Mouse (Mus musculus): Measurements from ENCODE around the gene Hist1h2ap.
A peak's percentile ranks its signal among the peaks of the same experiment; 100 is the strongest.
"Not testable (repeated sequence)": the region's sequence is repeated elsewhere in the genome, so short reads cannot be mapped to it uniquely, and the experiment has no call there.

The Hist1h2ap gene

DNA sequence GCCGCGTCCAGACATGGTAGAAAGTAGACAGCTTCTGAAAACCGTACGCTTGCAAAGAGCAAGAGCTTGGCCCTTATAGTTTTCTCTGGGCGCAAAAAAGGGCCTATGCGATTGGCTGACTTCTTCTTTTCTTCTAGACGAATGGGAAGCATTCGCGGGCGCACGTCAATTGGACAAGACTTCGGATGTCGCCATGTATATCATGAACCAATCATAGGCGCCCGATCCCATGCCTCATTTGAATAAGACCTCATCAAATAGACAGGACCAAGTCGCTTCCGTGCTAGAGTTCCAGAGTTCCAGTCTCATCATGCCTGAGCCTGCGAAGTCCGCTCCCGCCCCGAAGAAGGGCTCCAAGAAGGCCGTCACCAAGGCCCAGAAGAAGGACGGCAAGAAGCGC lies at the start of gene Hist1h2ap, which contains the start of gene Hist1h2br:
Gene Hist1h2ap, minus strand, starts transcription at position 47 of the 400 bp plus-strand sequence.
Gene Hist1h2br, plus strand, starts transcription at position 283 of the 400 bp plus-strand sequence.
- DNase-seq (ENCODE audit: low read depth, low spot score), result not testable (repeated sequence)

DNA sequence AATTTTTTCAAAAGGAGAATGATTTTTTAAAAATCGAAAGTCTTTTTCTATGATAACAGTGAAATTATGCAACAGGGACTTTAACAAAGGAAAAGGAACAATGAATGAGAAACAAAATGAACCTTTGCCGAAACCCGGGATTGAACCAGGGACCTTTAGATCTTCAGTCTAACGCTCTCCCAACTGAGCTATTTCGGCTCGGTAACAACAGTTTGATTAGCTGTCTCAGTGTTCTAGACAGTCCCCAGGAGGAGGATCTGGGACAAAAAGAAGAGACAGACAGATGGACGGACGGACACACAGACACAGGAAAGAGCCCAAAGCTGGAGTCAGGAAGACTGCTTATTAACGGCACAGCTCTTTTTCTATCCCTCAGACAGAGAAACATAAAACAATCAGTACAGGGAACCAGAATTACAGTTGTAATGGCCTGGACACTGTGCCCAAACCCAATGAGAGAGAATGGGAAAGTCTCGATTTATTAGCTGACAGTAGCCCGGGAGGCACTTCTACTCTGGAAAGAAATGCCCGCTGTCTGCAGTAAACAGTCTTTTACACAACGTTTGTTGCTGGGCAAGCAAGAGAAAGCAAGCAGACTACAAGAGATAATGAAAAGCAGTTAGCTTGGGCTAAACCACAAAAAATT lies 49.6 kb upstream of the Hist1h2ap start:
- no peak for DNase-seq (ENCODE audit: low read depth, low spot score)

DNA sequence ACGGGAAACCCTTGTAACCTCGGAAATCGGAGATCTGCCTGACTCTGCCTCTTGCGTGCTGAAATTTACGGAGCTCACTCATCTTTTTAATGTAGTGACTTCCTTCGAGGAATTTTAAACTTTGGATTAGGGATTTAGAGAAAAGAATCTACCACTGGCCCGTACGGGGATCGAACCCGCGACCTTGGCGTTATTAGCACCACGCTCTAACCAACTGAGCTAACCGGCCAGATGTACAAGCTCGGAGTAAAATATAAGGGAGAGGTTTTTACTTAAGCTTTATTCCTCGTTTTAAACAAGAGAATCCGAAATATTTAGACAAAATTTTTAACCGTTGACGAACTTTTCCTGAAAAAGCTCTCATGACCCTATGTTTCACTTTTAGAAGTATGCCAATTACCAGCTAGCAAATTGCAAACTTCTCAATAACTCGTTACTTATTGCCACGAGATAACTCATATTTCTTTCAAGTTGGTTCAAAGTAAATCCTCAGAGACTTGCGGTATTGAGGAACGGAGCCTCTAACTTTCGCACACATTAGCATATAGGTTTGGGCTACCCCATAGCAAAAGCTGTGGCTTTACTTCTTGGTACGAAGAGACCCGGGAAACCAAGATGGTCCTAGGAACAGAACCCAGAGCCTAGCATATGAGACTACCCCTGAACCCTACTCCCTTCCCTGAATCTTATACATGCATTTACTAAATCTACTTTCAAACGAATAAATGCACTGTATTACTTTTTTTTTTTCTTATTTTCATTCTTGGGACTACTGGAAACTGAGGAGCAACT lies 48.8 kb upstream of the Hist1h2ap start:
- DNase-seq (ENCODE audit: low read depth, low spot score), result no peak

DNA sequence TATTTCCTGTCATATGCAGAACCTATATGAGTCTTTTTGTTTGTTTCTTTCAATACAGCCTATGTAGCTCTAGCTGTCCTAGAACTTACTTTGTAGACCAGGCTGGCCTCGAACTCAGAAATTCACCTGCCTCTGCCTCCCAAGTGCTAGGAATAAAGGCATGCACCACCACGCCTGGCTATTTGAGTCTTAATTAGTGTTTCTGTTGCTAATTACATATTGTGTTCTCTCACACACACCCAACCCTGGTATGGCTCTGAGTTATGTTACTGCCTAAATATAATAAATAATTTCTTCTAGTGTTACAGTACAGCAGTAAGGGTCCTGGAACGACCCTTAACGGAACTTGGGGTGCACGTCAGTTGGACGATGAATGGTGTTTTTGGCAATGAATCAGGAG lies 47.4 kb upstream of the Hist1h2ap start:
- no peak for DNase-seq (ENCODE audit: low read depth, low spot score)

DNA sequence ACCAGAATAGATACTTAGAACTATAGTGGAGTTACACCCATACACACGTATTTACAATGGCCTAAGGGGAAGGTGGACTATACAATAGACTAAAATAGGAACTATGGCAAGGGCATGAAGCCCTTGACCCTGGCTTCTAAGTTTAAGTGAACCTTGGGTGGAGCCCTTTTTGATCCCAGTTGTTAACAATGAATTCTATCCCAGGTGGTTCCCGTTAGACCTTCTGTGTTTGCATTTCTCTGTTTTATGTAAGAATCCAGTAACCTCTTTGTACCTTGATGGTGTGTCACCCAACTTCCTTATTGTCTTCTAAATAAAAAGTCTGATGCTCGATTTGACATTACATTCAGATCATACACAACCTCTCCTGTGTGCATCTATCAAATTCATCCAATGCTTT lies 32.2 kb upstream of the Hist1h2ap start:
- DNase-seq (ENCODE audit: low read depth, low spot score), result not testable (repeated sequence)

DNA sequence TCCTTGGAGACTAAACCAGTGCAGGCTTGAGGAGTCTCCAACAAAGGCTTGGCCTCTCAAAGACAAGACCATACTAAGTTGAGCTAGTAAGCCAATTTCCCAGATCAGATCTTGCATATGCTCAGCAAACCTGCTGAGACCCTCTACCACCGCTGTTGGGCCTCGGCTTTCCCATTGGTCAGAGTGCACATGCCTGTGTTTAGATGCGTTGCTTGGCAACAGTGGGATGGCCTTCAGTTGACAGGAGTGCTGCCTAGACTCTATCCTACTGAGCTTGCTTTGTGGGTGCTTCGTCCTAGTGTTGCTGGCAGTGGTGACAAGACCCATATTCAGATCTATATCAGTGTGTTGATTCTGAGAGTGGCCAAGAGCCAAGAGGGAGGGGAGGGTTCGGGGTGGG lies 28.3 kb upstream of the Hist1h2ap start:
- DNase-seq (ENCODE audit: low read depth, low spot score), result no peak

DNA sequence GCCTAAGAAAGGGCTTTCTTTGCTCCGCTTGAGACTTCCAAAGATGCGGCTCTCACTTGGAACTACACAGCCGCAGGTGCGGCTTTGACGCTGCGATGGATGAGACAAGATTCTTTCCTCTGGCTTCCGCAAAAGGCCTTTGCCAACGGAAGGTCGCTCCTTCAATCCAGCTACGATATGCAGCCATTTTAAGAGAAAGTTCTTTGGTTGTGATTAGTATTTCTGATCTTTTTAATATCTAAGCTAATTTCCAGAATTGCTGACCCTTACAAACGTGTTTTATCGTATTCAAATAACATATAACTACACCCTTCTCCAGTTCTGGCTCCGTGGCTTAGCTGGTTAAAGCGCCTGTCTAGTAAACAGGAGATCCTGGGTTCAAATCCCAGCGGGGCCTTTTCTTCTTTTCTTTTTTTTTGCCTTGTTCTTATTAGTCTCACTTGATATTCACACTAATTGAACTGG lies 22.4 kb upstream of the Hist1h2ap start:
- peak; percentile 43 for DNase-seq (ENCODE audit: low read depth, low spot score)

DNA sequence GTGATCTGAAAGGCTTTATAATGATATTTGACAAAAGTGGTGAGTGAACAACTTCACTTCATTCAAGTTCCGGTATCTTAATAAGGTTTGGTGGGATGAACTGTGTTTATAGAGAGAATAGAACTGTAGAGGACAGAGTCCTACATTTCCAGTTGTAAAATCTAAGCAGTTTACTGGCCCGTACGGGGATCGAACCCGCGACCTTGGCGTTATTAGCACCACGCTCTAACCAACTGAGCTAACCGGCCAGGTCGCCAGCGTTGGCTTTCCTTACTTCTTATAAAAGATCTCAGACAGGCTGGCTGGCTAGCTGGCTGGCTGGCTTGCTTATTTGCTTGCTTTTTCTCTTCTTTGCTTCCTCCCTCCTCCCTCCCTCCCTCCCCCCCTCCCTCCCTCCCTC lies 21.8 kb upstream of the Hist1h2ap start:
- peak; percentile 34 for DNase-seq (ENCODE audit: low read depth, low spot score)

DNA sequence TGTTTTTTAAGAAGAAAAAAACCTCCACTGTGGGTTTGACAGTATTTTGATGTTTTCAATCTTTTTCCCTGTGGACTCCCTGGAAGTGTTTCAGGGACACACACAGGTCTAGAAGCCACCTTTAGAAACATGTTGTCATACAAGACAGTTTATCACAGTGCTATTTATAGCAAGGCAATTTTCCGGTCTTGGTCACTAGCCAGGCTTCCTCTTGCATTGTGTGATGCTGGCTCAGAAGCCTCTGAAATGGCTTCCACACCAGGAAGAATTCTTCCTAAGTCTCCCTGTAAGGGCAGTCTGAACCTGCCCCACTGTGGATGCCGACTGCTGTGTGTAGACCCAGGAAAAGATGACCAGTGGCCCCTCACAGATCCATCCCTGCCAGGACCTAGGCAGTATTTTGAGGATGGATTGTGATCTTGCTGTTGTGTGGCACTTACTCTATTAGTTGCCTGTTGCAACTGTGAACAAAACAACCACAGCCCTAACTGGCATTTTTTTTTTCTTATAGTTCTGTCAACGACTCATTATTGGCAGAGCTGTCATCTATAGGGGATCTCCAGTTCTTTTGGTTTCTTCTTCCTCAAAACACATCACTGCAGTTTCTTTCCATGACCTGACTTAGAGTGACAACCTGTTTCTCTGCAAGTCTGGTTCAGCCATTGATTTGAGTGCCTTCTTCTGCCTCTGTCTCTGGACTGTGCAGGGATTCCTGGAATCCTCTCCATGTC lies 19.1 kb upstream of the Hist1h2ap start:
- no peak for DNase-seq (ENCODE audit: low read depth, low spot score)

DNA sequence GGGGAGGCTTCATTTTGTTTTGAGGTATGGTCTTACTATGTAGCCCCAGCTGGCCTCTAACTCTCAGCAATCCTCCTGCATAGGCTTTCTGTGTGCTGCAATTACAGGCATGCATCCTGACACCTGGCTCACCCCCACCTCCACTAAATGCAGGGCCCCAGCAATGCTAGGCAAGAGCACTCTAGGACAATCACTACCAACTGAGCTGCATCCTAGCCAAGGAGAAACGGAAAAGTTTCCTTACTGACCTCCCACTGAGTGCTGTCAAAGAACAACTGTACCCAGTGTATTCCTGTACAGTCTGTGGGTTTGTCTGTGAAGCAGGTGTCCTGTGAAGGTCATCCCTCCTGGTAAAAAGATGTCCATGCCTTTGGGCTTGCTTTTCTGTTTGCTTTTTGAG lies 17.4 kb upstream of the Hist1h2ap start:
- DNase-seq (ENCODE audit: low read depth, low spot score), result not testable (repeated sequence)

DNA sequence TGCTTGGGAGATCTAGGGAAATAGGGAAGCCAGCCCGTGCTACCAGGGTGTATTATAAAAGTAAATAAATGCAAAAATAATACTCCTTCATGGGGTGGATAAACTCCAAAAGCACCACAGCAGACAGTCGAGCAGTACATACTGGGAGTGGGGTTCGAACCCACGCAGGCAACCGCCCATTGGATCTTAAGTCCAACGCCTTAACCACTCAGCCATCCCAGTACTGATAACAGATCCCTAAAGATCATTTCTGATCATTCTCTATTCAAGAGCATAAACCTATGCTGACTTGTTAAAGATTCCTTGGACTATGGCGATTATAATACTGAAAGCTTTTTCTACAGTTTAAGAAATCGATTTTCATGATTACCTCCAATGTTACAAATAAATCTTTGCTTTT lies 14.6 kb upstream of the Hist1h2ap start:
- no peak for DNase-seq (ENCODE audit: low read depth, low spot score)

DNA sequence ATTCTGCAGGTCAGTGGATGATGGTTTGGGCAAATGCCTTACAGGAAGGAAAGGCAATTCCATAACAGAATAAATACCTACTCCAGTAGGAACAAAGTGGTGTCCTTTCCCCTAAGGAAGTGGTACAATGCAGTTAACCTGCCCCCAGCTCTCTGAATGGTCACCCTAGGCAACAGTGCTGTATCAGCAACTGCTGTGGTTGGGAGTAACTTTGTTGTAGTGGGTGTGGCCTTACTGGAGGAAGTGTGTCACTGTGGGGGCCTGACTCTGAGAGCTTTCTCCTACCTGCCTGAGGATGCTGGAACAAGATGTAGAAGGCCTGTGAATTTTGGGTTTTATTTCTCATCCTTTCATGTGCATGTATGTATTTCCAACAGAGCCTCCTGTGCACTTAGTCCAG lies 13.0 kb upstream of the Hist1h2ap start:
- not testable (repeated sequence) for DNase-seq (ENCODE audit: low read depth, low spot score)

DNA sequence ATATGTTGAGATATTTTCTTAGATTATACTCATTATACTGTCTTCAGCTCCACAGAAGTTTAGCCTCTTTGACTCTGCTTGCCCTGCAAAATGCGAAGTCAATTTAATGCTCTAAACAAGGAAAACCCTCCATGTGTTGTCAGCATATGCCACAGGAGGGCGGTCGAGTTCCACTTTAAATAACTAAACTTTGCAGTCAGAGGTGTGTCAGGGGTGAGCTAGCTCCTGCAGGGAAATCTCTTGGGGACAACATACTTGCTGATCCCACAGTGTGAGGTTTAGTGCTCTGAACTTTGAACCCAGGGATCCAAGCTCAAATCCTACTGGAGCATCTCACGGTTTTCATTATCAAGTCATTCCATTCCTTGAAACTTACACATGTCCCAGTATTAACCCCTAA lies 7.2 kb upstream of the Hist1h2ap start:
- not testable (repeated sequence) for DNase-seq (ENCODE audit: low read depth, low spot score)

DNA sequence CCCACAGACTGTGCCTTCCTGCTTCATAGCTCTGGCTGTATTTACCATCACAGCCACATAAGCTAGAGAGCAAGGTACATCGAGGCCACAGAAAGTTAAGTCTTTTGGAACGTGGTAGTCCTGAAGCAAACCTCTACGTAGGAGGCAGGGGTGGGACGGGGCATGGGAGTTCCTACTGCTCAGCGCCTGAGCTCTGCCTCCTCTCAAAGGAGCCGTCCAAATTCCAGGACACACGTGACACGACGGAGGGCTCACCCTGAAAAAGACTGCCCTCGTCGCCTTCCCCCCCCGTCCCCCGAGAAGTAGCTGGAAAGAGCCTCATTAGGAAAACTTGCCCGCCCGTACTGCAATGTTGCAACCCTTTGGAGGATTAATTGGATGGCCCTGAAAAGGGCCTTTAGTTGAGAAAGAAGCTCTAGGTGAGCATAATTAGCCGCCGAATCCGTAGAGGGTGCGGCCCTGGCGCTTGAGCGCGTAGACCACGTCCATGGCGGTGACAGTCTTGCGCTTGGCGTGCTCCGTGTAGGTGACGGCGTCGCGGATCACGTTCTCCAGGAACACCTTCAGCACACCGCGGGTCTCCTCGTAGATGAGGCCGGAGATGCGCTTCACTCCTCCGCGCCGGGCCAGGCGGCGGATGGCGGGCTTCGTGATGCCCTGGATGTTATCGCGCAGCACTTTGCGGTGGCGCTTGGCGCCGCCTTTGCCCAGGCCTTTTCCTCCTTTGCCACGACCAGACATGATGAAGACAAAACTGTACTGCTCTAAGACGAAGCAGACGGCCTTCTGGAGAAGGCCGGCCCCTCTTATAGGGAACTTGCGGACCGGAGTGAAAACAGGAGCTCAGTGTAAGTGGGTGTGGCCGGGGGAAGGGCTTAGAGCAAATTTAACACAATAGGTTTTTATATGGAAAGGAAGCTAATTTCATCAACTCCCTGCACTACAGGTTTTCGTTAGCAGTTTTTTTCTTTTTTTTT lies 1.6 kb downstream of the Hist1h2ap start, which contains the start of gene Hist1h4n:
Gene Hist1h4n, minus strand, starts transcription at position 779 of the 977 bp plus-strand sequence.
- not testable (repeated sequence) for DNase-seq (ENCODE audit: low read depth, low spot score)

DNA sequence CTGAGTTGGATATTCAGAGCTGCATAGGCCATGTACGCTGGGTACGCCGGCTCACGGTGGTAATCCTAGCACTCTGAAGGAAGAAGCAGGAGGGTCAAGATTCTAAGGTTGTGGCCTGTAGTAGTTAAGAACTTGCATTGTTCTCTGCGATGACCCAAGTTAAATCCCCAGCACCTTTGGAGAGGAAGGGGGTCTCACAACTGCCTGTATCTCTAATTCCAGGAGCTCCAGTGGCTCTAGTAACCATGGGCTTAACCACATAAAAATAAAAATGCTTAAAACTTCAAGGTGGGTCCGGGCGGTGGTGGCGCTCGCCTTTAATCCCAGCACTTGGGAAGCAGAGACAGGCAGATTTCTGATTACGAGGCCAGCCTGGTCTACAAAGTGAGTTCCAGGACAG lies 3.0 kb downstream of the Hist1h2ap start:
- no peak for DNase-seq (ENCODE audit: low read depth, low spot score)

DNA sequence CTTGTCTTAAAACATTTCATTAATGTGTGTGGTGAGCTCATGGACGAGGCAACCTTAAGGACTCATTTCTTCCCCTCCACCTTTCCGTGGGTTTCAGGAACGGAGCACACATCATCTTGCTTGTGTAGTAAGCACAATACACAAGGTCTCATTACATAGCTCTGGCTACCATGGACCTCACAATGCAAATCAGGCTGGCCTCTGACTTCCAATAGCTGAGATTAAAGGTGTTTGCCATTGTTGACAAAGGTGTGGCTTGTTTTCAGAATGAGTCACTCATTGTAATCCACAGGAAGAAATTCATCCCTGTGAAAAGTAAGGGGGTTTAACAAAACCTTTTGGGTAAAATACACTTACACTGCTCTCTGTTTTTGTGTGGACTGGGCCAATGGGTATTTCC lies 4.8 kb downstream of the Hist1h2ap start:
- DNase-seq (ENCODE audit: low read depth, low spot score), result no peak

DNA sequence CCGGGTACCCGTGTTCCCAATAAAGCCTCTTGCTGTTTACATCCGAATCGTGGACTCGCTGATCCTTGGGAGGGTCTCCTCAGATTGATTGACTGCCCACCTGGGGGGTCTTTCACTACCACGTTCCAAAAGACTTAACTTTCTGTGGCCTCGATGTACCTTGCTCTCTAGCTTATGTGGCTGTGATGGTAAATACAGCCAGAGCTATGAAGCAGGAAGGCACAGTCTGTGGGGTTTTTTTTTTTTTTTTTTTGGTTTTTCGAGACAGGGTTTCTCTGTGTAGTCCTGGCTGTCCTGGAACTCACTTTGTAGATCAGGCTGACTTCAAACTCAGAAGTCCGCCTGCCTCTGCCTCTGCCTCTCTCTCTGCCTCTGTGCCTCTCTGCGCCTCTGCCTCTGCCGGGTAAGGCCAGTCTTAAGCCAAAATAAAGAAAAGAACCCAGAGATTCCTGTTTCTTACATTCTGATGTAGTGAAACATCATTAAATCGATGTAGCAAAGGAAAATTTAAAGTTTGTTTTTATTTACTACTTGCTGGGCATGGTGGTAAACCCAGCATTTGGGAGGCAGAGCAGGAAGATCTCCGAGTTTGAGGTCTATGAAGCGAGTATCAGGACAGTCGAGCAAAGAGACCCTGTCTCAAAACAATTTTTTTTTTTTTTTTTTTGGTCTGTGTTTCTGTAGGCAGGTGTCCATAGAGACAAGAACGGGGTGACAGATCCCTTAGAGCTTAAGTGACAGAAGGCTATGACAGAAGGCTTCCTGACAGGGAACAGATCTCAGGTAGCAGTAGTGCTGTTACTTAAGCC lies 13.0 kb downstream of the Hist1h2ap start:
- not testable (repeated sequence) for DNase-seq (ENCODE audit: low read depth, low spot score)

DNA sequence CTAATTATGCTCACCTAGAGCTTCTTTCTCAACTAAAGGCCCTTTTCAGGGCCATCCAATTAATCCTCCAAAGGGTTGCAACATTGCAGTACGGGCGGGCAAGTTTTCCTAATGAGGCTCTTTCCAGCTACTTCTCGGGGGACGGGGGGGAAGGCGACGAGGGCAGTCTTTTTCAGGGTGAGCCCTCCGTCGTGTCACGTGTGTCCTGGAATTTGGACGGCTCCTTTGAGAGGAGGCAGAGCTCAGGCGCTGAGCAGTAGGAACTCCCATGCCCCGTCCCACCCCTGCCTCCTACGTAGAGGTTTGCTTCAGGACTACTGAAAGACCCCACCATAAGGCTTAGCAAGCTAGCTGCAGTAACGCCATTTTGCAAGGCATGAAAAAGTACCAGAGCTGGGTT lies 21.2 kb downstream of the Hist1h2ap start:
- DNase-seq (ENCODE audit: low read depth, low spot score), result not testable (repeated sequence)

DNA sequence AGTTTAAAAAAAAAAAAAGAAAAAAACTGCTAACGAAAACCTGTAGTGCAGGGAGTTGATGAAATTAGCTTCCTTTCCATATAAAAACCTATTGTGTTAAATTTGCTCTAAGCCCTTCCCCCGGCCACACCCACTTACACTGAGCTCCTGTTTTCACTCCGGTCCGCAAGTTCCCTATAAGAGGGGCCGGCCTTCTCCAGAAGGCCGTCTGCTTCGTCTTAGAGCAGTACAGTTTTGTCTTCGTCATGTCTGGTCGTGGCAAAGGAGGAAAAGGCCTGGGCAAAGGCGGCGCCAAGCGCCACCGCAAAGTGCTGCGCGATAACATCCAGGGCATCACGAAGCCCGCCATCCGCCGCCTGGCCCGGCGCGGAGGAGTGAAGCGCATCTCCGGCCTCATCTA lies 21.8 kb downstream of the Hist1h2ap start, which contains the start of gene Hist1h4m:
Gene Hist1h4m, plus strand, starts transcription at position 208 of the 400 bp plus-strand sequence.
- DNase-seq (ENCODE audit: low read depth, low spot score), result not testable (repeated sequence)

DNA sequence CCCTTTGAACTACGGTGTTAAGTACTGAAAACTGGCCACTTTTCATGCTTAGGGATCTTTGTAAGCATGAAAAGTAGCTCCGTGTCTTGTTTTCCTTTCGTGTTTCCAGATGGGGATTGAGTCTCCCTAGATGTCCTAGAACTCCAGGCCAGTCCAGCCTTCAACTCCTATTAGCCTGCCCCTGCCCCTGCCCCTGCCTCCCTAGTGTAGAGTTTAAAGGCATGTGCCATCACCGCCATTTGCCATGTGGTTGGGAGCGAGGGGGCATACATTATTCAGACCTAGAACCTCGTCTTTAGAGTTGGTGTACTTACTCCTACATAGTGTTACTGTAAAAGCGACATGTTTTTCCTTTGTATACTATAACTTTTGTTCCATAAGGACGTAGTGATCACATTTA lies 22.2 kb downstream of the Hist1h2ap start:
- not testable (repeated sequence) for DNase-seq (ENCODE audit: low read depth, low spot score)
